Mouse (Mus musculus) heart, adult 2 months (tissue): ENCODE data around the gene Gm9844.

Experiments used
- CTCF ChIP-seq: fragments of 200-600 bp; IDR thresholded peaks from 2 replicates; pipeline ENCODE4 v1.8.1; 2022; ENCODE audit warnings: antibody characterized with exemption, mild to moderate bottlenecking, moderate library complexity
- EP300 ChIP-seq: fragments of 200-500 bp; IDR thresholded peaks from 2 replicates; pipeline ENCODE4 v1.6.1; 2011; ENCODE audit warnings: low read depth, low read length, control low read depth; ENCODE audit not compliant: insufficient read depth
- POLR2A ChIP-seq: fragments of 200-500 bp; IDR thresholded peaks from 2 replicates; pipeline ENCODE4 v1.6.1; 2011; ENCODE audit warnings: mild to moderate bottlenecking, low read depth, low read length, control low read depth; ENCODE audit not compliant: insufficient read depth

DNA sequence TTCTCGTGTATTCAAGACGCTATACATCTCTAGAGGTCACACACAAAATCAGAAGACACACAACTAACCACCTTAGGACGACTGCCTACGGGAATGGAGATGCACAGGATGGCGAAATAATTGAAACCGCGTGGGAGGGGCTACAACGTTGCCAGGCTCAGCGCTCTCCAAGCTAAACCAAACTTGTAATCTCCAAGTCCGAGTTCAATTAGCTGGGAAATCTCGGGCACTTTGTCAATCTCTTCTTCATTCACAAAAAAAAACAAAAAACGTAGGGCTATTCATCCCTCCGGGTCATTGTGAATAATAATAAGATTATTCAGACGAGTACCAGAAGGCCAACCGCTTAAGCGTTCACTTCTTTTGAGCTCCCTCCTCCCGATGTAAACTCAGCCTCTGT, 7.1 kb downstream of the Gm9844 start:
- no peak for TF ChIP-seq CTCF
- TF ChIP-seq POLR2A: no peak
- no peak for TF ChIP-seq EP300
